In the genomic region with DNA sequence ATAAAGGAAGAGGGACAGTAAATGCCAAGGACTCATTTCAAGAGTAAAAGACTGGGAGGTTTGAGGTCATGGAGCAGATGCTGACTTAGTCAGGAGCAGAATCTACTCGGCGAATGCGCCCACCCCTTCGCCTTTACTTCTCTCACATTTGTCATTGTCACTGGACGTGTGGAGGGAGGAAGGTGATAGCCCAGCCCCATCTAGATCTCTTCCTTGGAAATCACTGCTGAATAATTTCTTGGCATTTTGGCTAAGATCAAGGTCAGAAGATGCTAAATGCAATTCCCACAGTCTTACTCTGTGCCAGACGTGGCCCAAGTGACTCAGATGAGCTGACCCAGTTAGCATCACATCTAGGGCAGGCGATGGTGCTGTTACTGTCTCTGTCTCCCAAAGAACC, we compare ENCODE assay signal across 31 mouse cellular contexts. TPM values are rescaled to one million over a fixed set of nuclear protein-coding genes. Genes with fewer than 3 reads are reported as not detected.
DNase-seq lines count a peak whose midpoint lies in the region; ATAC-seq and TF ChIP-seq lines count a peak whose summit lies in the region.
"Had no signal": no experiment of that assay in that cellular context is flagged by ENCODE, and none has a peak within 500 bp of the region (broad histone marks: within the 10 kb centered on the region; RNA-seq: fewer than 3 reads in every experiment).

No protein-coding gene starts in this region.

- H3K27ac ChIP-seq in neural tube, embryonic 13.5 days (replicated peaks), result no peak overlapping the region
- no peak overlapping the region for H3K27ac ChIP-seq in gastrocnemius, adult 2 months
- H3K27ac ChIP-seq in kidney, adult 2 months (ENCODE audit: insufficient read depth, low read depth, low read length), result no peak overlapping the region
- H3K27ac ChIP-seq: forebrain, embryonic 10.5 days; forebrain, embryonic 13.5 days; heart, adult 2 months; hindbrain, embryonic 12.5 days; hindbrain, embryonic 15.5 days had no signal

- intact Hi-C loops in gastrocnemius, adult 2 months (cut with DNase I), result no loop called here

- no peaks in the 10 kb centered on the region for H3K27me3 ChIP-seq in neural tube, embryonic 13.5 days
- no peaks in the 10 kb centered on the region for H3K27me3 ChIP-seq in kidney, adult 2 months (replicated peaks; ENCODE audit: control insufficient read depth, insufficient read depth, low read length)
- H3K27me3 ChIP-seq: forebrain, embryonic 13.5 days; hindbrain, embryonic 12.5 days; hindbrain, embryonic 15.5 days had no signal

- 0 out of 2 replicates have a peak, but pooled peaks cover 3% of the 10 kb centered on the region for H3K36me3 ChIP-seq in neural tube, embryonic 13.5 days
- H3K36me3 ChIP-seq in kidney, adult 2 months (ENCODE audit: control insufficient read depth, insufficient read depth, low read length), result no peaks in the 10 kb centered on the region
- H3K36me3 ChIP-seq: hindbrain, embryonic 12.5 days; hindbrain, embryonic 15.5 days had no signal

- H3K4me2 ChIP-seq in neural tube, embryonic 13.5 days, result no peak overlapping the region
- H3K4me2 ChIP-seq: forebrain, embryonic 13.5 days; heart, embryonic 11.5 days; hindbrain, embryonic 12.5 days; hindbrain, embryonic 15.5 days had no signal

- H3K9me3 ChIP-seq in neural tube, embryonic 13.5 days, result no peaks in the 10 kb centered on the region
- H3K9me3 ChIP-seq: forebrain, embryonic 10.5 days; forebrain, embryonic 13.5 days; hindbrain, embryonic 12.5 days; hindbrain, embryonic 15.5 days had no signal

- ATAC-seq in neural tube, embryonic 13.5 days (ENCODE audit: low read depth), result no peak
- ATAC-seq: activated CD4-positive, CD25-positive, alpha-beta regulatory T cell, adult 4 months; forebrain, embryonic 13.5 days; forebrain, embryonic 16.5 days; intestine, postnatal 0 days had no signal

- no peak overlapping the region for H3K4me3 ChIP-seq in neural tube, embryonic 13.5 days
- H3K4me3 ChIP-seq in gastrocnemius, adult 2 months, result no peak overlapping the region
- H3K4me3 ChIP-seq in kidney, adult 2 months (ENCODE audit: insufficient read depth, low read depth, low read length), result no peak overlapping the region
- H3K4me3 ChIP-seq: forebrain, embryonic 10.5 days; forebrain, embryonic 13.5 days; heart, adult 2 months; hindbrain, embryonic 12.5 days; hindbrain, embryonic 15.5 days had no signal

- no peak for TF ChIP-seq POLR2A in kidney, adult 2 months (IDR thresholded peaks at IDR 0.05; ENCODE audit: low read depth, low read length)

- peaks cover 28% of the 10 kb centered on the region for H3K4me1 ChIP-seq in neural tube, embryonic 13.5 days (replicated peaks)
- H3K4me1 ChIP-seq in kidney, adult 2 months (ENCODE audit: control insufficient read depth, insufficient read depth, low read length), result peaks cover 3% of the 10 kb centered on the region; the same call in 1 of the 2 replicates

- DNase-seq in adrenal gland, adult (ENCODE audit: inconsistent age in 2 of 2, low spot score in 1 of 2), result peak; percentile 83 to 93
- DNase-seq in adrenal gland, postnatal 4 days (ENCODE audit: low spot score in 2 of 2), result no peak
- DNase-seq in neural tube, embryonic 10.5 days (ENCODE audit: extremely low spot score, low spot score), result no peak
- DNase-seq in adrenal gland, postnatal 10 days, result peak; percentile 51
- DNase-seq in adrenal gland, postnatal 36 days, result peak; percentile 61 to 73
- no peak for DNase-seq in gastrocnemius, adult 2 months
- DNase-seq in kidney, adult 2 months, result no peak

- no peak for TF ChIP-seq CTCF in gastrocnemius, adult 2 months (IDR thresholded peaks at IDR 0.05)
- TF ChIP-seq CTCF in kidney, adult 2 months (conservative IDR thresholded peaks at IDR 0.05; ENCODE audit: insufficient read depth, insufficient read length, low read depth, low read length), result no peak

- 0 out of 2 replicates have a peak overlapping the region, but pooled peaks have one; percentile 17 for H3K9ac ChIP-seq in neural tube, embryonic 13.5 days
- H3K9ac ChIP-seq: forebrain, embryonic 13.5 days; hindbrain, embryonic 12.5 days; hindbrain, embryonic 15.5 days had no signal

- 79% methylated on average over 7 of the region's 7 CpGs for WGBS in neural tube, embryonic 13.5 days
- WGBS in kidney, adult 2 months, result 78% methylated on average over 7 of the region's 7 CpGs

RNA-seq across cellular contexts. Expression of gene Tex261, which starts 2.7 kb away (rescaled TPM):
- 10 to 100 TPM; 93.7 to 93.9 TPM for total RNA-seq in adrenal gland, postnatal 4 days (2021)
- 66.4 and 66.7 TPM in 2 replicates for polyA plus RNA-seq in neural tube, embryonic 13.5 days (2015; fragmentation: Nextera tagmentation; extraction: Ambion mirVana)
- total RNA-seq in adrenal gland, postnatal 10 days (2021), result 10 to 100 TPM; 89.1 to 93.1 TPM
- total RNA-seq in adrenal gland, postnatal 36 days (2021), result 100 to 1,000 TPM; 135 to 214 TPM
- total RNA-seq in gastrocnemius, adult 2 months (2021), result 10 to 100 TPM; 42.0 to 47.9 TPM
- 156 and 169 TPM in 2 replicates for polyA plus RNA-seq in kidney, adult 2 months (2012; rRNA removed)

RNA-seq across cellular contexts. Expression of gene Ankrd53, which starts 15.9 kb away (rescaled TPM):
- under 1 TPM; 0.28 to 0.39 TPM for total RNA-seq in adrenal gland, postnatal 4 days (2021)
- polyA plus RNA-seq in neural tube, embryonic 13.5 days (2015; fragmentation: Nextera tagmentation; extraction: Ambion mirVana), result not detected in 2 replicates
- under 1 TPM in 1 of 2 experiments, not detected in 1; 0.15 TPM for total RNA-seq in adrenal gland, postnatal 10 days (2021)
- total RNA-seq in adrenal gland, postnatal 36 days (2021), result not detected
- total RNA-seq in gastrocnemius, adult 2 months (2021), result not detected
- polyA plus RNA-seq in kidney, adult 2 months (2012; rRNA removed), result 0.14 TPM in 2 replicates
- total RNA-seq: gastrocnemius, postnatal 10 days; gastrocnemius, postnatal 36 days; heart, adult 2 months; heart, postnatal 25 days; hematopoietic stem cell, adult 5-6 weeks had no signal
- polyA plus RNA-seq: activated CD4-positive, CD25-positive, alpha-beta regulatory T cell, adult 4 months; brain, embryonic 14.5 days; cortical plate, adult 2 months; embryonic facial prominence, embryonic 11.5 days; frontal cortex, adult 2 months; heart, embryonic 11.5 days; heart, embryonic 14.5 days; hindbrain, embryonic 12.5 days; intestine, embryonic 14.5 days; intestine, postnatal 0 days had no signal

RNA-seq across cellular contexts. Expression of gene Nagk, which starts 16.5 kb away (rescaled TPM):
- 10 to 100 TPM; 65.5 to 70.1 TPM for total RNA-seq in adrenal gland, postnatal 4 days (2021)
- polyA plus RNA-seq in neural tube, embryonic 13.5 days (2015; fragmentation: Nextera tagmentation; extraction: Ambion mirVana), result 86.3 and 91.3 TPM in 2 replicates
- total RNA-seq in adrenal gland, postnatal 10 days (2021), result 10 to 100 TPM; 38.8 to 42.8 TPM
- total RNA-seq in adrenal gland, postnatal 36 days (2021), result 10 to 100 TPM; 48.2 to 56.7 TPM
- 1 to 10 TPM; 5.3 to 5.5 TPM for total RNA-seq in gastrocnemius, adult 2 months (2021)
- polyA plus RNA-seq in kidney, adult 2 months (2012; rRNA removed), result 32.2 and 38.6 TPM in 2 replicates

RNA-seq across cellular contexts. Expression of gene Atp6v1b1, which starts 35.5 kb away (rescaled TPM):
- 10 to 100 TPM in 1 of 2 experiments, under 1 TPM in 1; 0.31 to 13.7 TPM for total RNA-seq in adrenal gland, postnatal 4 days (2021)
- not detected in 2 replicates for polyA plus RNA-seq in neural tube, embryonic 13.5 days (2015; fragmentation: Nextera tagmentation; extraction: Ambion mirVana)
- total RNA-seq in adrenal gland, postnatal 10 days (2021), result not detected
- total RNA-seq in adrenal gland, postnatal 36 days (2021), result not detected
- total RNA-seq in gastrocnemius, adult 2 months (2021), result not detected
- polyA plus RNA-seq in kidney, adult 2 months (2012; rRNA removed), result 137 and 154 TPM in 2 replicates
- total RNA-seq: adrenal gland, adult 18-20 months; ES-E14; gastrocnemius, postnatal 10 days; gastrocnemius, postnatal 36 days; granulocyte monocyte progenitor cell, adult 5-6 weeks; heart, adult 2 months; heart, postnatal 25 days; hematopoietic stem cell, adult 5-6 weeks had no signal
- polyA plus RNA-seq: activated CD4-positive, CD25-positive, alpha-beta regulatory T cell, adult 4 months; cortical plate, adult 2 months; forebrain, embryonic 10.5 days; forebrain, embryonic 13.5 days; heart, embryonic 11.5 days; heart, embryonic 14.5 days; heart, postnatal 0 days; hindbrain, embryonic 12.5 days; hindbrain, embryonic 15.5 days; intestine, embryonic 14.5 days; intestine, postnatal 0 days had no signal

RNA-seq across cellular contexts. Expression of gene Paip2b, which starts 53.2 kb away (rescaled TPM):
- total RNA-seq in adrenal gland, postnatal 4 days (2021), result 10 to 100 TPM; 32.5 to 36.2 TPM
- polyA plus RNA-seq in neural tube, embryonic 13.5 days (2015; fragmentation: Nextera tagmentation; extraction: Ambion mirVana), result 23.2 and 23.9 TPM in 2 replicates
- 10 to 100 TPM; 24.8 to 25.4 TPM for total RNA-seq in adrenal gland, postnatal 10 days (2021)
- 10 to 100 TPM; 30.7 to 31.1 TPM for total RNA-seq in adrenal gland, postnatal 36 days (2021)
- 100 to 1,000 TPM in 1 of 2 experiments, 10 to 100 TPM in 1; 89.1 to 102 TPM for total RNA-seq in gastrocnemius, adult 2 months (2021)
- polyA plus RNA-seq in kidney, adult 2 months (2012; rRNA removed), result 7.1 and 10.0 TPM in 2 replicates

Comparison
In these comparisons a context has a peak if more than half of its experiments do, and no peak if none do; other contexts are left out.
1. DNase-seq: peak in adrenal gland, adult (2 of 2), adrenal gland, postnatal 10 days (single experiment) and adrenal gland, postnatal 36 days (2 of 2); none in adrenal gland, postnatal 4 days (0 of 2), neural tube, embryonic 10.5 days (single experiment), gastrocnemius, adult 2 months (single experiment) and kidney, adult 2 months (single experiment).
2. RNA of gene Nagk, which starts 16.5 kb away (total RNA-seq): 65.5 to 70.1 TPM in adrenal gland, postnatal 4 days, 48.2 to 56.7 TPM in adrenal gland, postnatal 36 days and 38.8 to 42.8 TPM in adrenal gland, postnatal 10 days; 5.3 to 5.5 TPM in gastrocnemius, adult 2 months; every median in the first group is over 4 times any median in the second.